Mouse (Mus musculus): Measurements from ENCODE around the gene Pde4c. TPM values are rescaled to one million over a fixed set of nuclear protein-coding genes. Genes with fewer than 3 reads are reported as not detected.

Gene Pde4c
- 1 to 10 TPM in 1 of 2 experiments, under 1 TPM in 1; 0.74 to 1.0 TPM for total RNA-seq (2021)

GRCm38 (mm10) chr8:70723486-70724210, at the start of gene Pde4c:
TSS of gene Pde4c (plus strand) at chr8:70723720.
- DNase-seq = no peak

GRCm38 (mm10) chr8:70674109-70674508, 49.4 kb upstream of the Pde4c start:
- DNase-seq = no peak

- DNase-seq = no peak
Observed at GRCm38 (mm10) chr8:70674716-70675115, 48.8 kb upstream of the Pde4c start.

GRCm38 (mm10) chr8:70675336-70675735, 48.2 kb upstream of the Pde4c start:
- no peak for DNase-seq

GRCm38 (mm10) chr8:70677451-70678080, 46.0 kb upstream of the Pde4c start:
- DNase-seq = no peak

GRCm38 (mm10) chr8:70678679-70679078, 44.8 kb upstream of the Pde4c start:
- DNase-seq = no peak

- no peak for DNase-seq
Observed at GRCm38 (mm10) chr8:70679404-70679803, 44.1 kb upstream of the Pde4c start.

GRCm38 (mm10) chr8:70680039-70680438, 43.5 kb upstream of the Pde4c start:
- DNase-seq = peak; percentile 31

- peak; percentile 12 for DNase-seq
Observed at GRCm38 (mm10) chr8:70681410-70681809, 42.1 kb upstream of the Pde4c start.

GRCm38 (mm10) chr8:70682193-70682592, 41.3 kb upstream of the Pde4c start:
- peak; percentile 91 for DNase-seq

GRCm38 (mm10) chr8:70682692-70683091, 40.8 kb upstream of the Pde4c start:
- no peak for DNase-seq

GRCm38 (mm10) chr8:70684291-70684690, 39.2 kb upstream of the Pde4c start:
- no peak for DNase-seq

- peak; percentile 83 for DNase-seq
Observed at GRCm38 (mm10) chr8:70687576-70687975, 35.9 kb upstream of the Pde4c start.

- DNase-seq = no peak
Observed at GRCm38 (mm10) chr8:70688136-70688535, 35.4 kb upstream of the Pde4c start.

- DNase-seq = no peak
Observed at GRCm38 (mm10) chr8:70689892-70690390, 33.6 kb upstream of the Pde4c start.

GRCm38 (mm10) chr8:70691230-70691629, 32.3 kb upstream of the Pde4c start:
- no peak for DNase-seq

GRCm38 (mm10) chr8:70691727-70692231, 31.7 kb upstream of the Pde4c start:
- DNase-seq = no peak

GRCm38 (mm10) chr8:70693636-70694035, 29.9 kb upstream of the Pde4c start:
- DNase-seq = no peak

GRCm38 (mm10) chr8:70695318-70696018, 28.1 kb upstream of the Pde4c start:
- DNase-seq = peak; percentile 62

- peak; percentile 90 for DNase-seq
Observed at GRCm38 (mm10) chr8:70696019-70696885, 27.3 kb upstream of the Pde4c start.

GRCm38 (mm10) chr8:70696946-70697345, 26.6 kb upstream of the Pde4c start:
- DNase-seq = no peak
